Mouse (Mus musculus): ENCODE measurements around the gene Rbms1.

DNA sequence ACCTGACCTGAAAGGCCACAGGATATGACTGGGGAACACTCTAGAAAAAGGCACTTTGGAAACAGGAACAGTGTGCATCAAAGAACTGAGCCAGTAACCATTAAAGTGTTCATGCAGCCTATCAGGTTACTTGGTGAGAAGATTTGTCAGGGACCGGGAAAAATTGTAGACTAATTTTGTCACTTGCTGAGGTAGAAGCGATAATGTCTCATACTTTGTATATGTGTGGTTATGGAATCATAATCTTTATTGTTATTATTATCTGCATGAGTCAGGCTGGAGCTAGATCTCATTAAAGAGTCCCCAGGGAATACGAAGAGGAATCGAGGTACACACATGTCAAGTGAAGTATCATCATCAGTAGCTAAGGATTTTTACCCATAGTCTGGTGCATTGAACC is 262.0 kb downstream of the Rbms1 start:
- TF ChIP-seq TAL1 (IDR thresholded peaks at IDR 0.05; ENCODE audit: low read length) (no peak), GATA1 (IDR thresholded peaks at IDR 0.05; ENCODE audit: low read length) (no peak)

Data from erythroblast, embryonic 14.5 days (primary cell).